Mouse (Mus musculus) embryo, embryonic 10 days (tissue): Measurements from ENCODE around the gene N4bp1.

Experiments used
- DNase-seq: peaks from one replicate; pipeline ENCODE4 v3.0.0-alpha.2; 2015; ENCODE audit warnings: low spot score

Gene N4bp1

DNA sequence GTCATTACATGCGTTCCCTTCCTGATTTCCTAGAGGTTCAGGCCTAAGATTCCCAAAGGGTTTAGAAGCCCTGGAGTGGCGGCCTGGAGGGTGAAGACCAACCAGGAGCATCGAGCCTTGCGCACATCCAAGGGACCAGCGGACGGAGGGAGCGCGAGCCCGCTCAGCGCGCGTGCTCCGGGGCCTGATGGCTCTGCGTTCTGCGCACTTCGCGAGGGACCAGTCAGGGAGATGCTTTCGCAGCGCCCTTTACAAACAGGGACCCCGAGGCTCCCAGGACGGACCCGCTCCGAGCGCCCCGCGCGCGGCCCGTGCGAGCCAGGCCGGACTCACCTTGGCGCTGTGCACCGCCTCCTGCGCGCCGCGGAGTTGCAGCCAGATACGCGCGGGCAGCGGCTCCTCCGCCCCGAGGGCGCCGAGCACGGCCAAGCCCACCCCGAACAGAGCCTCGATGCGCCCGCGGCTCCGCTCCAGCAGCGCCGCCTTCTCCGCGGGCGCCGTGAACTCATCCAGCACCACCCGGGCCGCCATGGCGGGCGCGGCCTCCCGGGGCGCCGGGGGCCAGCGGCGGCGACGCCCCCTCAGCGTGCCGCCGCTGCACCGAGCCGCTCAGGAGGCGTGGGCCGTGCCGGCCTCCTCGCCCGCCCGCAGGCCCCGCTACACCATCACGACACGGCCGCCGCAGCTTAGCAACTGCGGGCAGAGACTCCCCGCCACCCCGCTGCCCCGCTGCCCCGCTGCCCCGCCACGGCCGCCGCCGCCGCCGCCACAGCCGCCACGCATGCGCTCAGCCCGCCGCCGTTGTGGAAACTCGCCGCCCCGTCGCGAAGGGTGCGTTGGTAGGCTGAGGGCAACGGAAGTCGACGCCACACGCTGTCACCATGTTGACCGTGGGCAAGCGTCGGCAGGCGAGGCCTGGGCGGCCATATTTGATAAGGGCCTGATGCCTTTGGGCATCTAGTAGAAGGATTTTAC lies at the start of gene N4bp1:
Gene N4bp1 (minus strand): TSS at position 770 of the 975 bp plus-strand sequence.
- peak; percentile 98 for DNase-seq

DNA sequence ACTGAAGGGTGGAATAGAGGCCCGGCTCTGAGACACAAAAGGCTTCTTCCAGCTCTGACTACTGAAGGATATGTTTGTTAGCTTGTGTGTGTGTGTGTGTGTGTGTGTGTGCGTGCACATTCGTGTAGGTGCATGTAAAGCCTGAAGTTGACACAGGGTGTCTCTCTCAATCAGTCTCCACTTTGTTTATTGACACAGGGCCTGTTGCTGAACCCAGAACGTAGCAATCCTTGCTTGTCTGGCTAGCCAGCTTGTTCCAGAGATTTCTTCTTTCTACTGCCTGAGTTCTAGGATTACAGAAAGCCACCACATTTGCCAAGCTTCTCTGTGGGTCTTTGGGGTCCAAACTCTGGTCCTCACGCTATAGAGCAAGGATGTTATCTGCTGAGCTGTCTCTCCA lies 49.8 kb upstream of the N4bp1 start:
- DNase-seq = peak; percentile 15

DNA sequence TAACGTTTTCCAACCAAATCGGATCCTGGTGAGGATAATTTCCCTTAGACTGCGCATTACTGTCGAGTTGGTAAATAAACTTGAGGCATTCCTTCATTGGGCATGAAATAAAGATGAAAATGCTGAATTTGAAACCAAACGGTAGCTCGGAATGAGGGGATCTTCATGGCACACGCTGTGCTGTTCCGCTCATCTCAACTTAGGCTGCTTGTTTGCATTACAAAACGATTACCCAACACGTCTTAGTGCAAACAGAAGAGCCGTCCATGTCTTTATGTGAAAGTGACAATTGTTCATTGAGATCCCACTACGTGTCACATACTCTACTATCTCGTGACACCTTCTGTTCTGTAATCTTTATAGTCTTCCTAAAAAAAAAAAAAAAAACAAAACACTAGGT lies 49.3 kb upstream of the N4bp1 start:
- DNase-seq = no peak

DNA sequence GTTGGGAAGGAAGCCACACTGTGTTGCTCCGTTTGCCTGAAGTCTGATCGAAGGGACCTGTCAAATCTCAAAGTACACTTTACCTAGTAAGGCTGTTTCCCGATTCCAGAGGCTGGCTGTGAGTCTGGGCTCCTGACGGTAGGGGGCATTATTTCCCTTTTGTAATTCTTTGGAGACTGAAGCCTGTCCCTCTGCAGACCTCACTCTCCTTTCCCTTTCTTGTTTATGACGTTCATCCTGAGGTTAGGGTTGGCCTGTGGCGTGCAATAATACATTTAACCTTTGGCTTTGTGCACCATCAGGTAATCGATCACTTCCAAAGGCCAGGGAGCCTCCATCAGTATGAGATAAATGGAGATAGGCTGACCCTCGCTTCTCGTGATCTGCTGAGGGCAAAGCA lies 48.8 kb upstream of the N4bp1 start:
- peak; percentile 84 for DNase-seq

DNA sequence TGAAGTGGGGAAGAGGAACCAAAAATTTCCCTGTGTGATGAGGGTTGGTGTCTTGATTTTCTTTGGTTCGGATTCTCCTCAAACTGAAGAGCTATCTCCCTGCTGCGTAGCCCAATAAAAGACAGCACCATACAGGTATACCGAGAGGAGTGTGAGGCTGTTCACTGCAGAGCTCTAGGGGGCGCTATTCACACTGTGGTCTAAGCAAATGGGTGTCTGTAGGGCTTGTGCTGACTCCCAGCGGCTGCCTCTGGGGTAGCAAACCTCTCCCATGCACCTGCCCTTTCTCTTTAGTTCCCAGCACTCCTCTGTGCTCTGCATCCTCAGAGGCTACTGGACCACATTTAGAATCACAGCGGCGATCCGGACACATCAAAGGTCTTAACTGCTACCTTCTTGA lies 41.2 kb upstream of the N4bp1 start:
- no peak for DNase-seq

DNA sequence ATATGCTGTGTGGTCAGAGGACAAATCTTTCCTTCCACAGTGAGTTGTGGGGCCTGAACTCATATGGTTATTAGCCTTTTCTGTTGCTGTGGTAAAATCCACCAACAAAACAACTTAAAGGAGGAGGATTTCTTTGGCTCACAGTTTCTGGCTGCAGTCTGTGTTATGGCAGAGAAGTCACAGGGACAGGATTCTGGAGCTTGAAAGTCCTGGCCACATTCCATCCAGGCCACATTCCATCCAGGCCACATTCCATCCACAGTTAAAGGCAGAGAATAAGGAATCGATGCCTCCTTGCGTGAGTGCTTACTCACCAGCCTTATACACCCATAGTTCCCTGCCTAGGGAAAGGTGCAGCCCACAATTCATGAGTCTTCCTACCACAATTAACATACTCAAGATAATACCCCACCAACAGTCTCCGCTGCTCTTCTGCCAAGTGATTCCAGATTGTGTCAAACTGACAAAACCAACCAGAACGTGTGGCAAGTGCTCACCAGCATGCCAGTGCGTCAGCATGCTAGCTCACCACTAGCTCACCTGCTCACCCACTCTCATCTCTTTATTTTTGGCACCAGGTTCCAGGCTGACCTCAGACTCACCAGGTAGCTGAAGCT lies 38.3 kb upstream of the N4bp1 start:
- no peak for DNase-seq

DNA sequence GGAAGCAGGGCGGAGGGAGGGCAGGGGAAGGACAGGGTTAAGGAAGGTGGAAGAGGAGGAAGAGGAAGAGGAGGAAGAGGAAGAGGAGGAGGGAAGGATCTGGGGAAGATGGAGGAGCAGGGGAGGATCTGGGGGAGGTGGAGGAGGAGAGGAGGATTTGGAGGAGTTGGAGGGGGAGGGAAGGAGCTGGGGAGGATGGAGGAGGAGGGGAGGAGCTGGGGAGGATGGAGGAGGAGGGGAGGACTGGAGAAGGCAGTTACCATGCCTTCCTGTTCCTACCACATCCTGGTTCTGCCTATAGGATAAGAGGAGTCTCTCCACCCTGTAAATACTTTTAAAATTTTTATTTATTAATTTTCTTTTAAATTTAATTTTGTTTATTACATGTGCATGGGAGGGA lies 37.6 kb upstream of the N4bp1 start:
- no peak for DNase-seq

DNA sequence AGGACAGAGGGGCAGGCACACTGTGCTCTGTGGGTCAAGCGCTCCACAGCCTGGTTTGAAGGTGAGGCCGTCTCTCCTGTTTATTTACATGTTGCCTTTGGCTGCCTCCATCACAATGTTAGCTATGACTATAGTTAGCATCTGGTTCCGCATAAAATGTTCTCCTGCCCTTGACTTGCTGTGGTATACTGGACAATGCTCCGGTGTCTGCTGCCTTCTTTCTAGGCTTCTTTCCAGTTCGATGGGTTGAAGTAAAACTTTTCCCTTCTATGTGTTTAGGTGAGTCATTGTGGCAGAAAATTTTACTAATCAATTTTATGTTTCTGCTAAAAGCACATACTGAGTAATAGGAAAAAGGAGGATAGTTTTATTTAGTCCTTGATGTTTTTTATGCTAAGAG lies 37.1 kb upstream of the N4bp1 start:
- DNase-seq = no peak

DNA sequence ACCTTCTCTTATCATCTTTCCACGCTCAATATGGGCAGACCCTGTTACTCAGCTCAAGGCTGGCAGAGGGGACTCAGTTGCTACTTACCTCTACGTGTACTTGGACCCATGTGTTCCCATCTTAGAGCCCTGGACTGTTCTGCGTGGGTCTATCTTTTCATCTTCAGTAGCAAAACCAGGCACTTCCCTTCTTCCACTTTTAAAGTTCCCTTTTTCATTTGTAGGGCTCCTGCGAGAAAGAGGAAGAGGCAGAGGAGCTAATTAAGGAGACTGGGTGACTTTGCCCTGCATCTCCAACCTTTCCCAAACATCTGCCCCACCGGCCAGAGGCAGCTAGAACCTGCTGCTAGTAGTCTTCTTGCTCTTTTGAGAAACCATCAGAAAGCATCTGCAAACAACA lies 35.9 kb upstream of the N4bp1 start:
- DNase-seq = no peak

DNA sequence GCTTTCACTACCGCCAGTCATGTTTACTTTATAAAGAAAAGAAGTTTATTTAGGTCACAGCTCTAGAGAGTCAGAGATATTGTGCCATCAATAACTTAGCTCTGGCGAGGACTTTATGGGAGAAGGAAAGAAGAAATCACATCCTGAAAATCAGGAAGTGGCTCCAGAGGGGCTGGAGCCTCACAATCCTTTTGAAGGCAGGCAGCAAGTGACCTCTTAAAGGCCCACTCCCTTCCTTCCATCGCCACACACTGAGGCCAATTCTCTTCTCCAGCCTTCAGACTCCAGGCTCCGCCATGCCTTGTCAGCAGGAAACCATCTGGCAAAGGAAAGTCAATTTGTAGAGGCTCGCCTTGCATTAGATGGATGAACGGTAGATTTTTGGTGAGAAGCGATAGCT lies 35.4 kb upstream of the N4bp1 start:
- DNase-seq = no peak

DNA sequence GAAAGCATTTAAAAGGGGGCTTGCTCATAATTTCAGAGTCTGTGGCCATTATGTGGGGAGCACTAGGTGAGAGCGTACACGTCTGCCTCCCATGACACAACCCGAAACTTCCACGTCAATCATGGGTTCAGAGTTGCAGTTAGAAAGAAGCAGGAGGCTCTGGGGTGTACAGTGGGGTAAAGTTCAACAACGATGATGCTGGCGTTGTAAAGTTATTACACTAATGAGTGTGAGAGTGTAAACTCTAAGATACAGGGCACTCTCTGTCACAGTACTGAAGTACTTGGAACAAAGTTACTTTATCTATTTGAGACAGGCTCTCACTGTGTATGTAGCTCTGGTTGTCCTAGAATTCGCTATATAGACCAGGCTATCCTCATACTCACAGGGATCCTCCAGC lies 35.0 kb upstream of the N4bp1 start:
- DNase-seq = no peak

DNA sequence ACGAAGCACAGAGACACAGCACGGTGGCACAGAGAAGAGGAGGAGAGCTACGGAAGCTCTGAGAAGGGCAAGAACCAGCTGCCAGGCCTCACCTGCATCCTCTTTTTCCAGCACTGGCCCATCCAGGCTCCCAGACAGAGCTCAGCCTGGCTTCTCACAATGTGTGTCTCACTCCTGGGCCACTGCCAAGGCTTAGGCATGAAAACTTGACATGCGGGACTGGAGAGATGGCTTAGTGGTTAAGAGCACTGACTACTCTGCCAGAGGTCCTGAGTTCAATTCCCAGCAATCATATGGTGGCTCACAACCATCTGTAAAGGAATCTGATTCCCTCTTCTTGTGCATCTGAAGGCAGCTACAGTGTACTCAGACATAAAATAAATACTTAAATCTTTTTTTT lies 34.2 kb upstream of the N4bp1 start:
- DNase-seq = no peak

DNA sequence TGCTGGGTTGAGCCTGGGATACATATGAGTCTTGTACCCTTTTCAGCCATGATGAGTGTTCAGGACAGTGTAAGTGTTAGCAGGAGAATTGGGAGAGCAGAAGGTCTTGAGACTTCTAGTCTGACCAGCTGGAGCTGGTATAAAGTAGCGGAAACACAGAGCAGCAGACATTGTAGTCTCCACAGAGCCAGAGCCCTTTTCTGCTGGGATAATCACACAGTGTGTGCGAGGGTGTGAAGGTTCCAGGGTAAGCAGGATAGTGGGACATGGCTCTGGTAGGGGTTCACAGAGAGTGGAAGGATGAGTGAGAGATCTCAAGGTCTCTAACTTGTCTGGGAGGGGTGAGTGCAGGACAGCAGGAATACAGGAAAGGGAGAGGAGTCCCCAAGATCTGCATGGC lies 33.0 kb upstream of the N4bp1 start:
- DNase-seq = no peak

DNA sequence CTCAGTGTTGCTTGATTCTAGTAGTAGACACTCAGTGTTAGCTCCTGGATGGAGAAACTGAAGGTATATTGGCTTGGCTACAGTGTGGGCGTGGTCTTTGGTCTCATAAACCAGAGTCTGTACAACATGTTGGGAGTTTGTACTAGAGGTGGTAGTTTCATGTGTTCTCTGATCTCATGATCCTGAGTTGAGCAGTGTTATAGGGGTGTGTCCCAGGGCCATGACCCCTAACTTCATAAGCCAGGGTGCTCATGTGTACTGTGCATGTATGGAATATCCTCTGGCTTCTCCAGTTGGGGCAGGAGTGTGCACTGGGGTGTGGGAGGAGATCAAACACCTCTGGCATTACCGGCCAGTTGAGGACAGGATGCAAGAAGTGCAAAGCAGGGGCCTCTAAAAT lies 32.6 kb upstream of the N4bp1 start:
- DNase-seq = no peak

DNA sequence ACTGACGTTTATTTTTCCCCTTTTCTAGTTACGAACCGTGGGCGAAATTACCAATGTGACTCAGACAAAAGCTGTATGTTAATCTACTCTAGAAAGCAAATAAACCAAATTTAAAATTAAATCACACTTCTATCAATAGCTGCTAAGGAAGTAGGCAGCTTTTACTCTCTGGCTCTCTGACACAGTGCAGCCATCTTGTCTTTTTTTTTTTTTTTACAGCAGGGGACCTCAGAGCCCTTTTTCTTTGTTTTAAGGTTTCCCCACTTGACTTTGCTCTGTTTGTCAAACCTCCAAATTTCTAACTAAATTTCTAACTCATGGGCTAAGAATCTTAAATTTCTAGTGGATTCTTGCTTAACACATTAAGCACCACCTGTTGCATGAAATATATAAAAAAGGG lies 31.3 kb upstream of the N4bp1 start:
- no peak for DNase-seq

DNA sequence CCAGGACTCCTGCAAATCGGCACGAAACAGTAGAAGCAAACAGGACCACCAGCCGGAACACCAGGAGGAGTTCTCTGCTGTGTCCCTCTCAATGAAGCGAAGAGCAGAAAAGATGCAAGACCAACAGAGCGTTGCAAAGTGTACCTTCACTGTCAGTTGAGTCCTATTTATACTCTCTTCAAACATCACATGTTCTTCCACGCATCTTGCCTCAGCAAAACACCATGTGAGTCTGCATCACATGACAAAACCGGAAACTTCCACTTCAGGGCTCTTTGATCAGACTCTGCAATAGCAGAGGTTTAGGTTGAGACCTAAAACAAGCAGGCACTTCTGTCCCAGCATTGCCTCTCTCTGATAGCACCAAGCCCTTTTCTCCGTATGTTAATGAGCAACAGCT lies 26.1 kb upstream of the N4bp1 start:
- DNase-seq = no peak

DNA sequence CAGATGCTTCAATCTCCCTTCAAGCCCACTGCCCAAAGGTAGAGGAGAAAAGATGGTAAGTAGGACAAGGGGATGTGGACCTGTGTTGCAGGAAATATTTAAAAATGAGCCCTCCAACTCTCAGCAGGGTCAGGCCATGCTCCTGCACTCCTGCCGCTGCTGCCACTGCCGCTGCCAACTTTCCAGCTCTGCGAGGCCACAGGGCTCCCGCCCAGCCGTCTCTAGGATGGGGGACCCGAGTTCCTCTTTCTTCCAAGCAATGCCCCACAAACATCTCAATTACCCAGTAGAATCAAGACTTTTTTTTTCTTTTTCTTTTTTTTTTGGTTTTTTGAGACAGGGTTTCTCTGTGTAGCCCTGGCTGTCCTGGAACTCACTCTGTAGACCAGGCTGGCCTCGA lies 25.2 kb upstream of the N4bp1 start:
- DNase-seq = no peak

DNA sequence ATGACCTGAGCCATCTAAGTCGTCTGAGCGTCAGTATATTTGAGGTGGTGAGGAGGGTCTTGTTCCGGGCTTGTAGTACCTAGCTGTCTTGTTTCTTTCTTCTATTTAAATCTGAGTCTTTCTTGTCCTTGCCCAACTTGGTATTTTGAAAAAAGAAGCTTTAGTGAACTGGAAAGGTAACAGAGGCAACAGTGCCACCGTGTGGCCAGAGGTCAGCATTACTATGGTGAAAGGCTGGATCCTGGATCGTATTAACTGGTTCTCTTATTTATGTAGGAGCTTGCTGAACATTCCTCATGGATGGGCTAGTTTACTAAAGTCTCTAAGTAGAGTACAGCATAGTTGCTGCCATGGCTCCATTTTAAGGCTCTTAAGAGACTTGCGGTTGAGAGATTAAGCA lies 23.5 kb upstream of the N4bp1 start:
- peak; percentile 90 for DNase-seq

DNA sequence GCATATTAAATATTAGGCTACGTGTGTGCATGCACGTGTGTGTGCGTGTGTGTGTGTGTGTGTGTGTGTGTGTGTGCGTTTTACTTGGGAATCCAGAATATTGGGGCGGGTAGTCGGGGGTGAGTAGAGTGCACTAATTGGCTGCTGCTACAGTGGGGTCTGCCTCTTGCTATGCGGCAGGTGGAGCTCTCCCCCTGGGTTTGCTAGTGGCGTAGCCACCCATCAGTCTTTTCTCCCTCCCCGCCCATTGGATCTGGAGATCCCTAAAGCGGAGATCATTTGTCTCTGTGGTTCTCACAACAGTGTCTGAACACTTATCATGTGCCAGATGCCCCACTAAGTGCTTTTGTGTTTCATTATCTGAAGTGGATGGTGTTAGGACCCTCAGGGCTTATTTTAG lies 19.9 kb upstream of the N4bp1 start:
- DNase-seq = no peak

DNA sequence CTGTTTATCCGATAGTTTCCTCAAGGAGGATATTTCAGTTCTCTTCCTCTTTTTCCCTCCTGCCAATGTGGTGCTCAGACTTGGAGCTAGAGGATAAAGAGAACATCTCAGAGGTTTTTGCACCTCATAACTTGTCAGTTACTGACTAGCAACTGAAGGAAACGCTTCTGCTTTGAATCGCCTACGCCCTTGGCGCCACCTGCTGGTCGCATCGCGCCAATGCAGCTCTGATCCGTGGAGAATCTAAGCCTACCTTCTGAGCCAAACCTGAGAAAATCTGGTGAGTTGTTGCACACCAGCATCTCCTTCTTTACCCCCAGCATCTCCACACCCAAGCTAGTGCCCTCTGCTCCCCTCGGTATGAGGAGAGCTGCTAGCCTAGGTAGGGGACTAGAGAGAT lies 18.0 kb upstream of the N4bp1 start:
- DNase-seq = peak; percentile 91

DNA sequence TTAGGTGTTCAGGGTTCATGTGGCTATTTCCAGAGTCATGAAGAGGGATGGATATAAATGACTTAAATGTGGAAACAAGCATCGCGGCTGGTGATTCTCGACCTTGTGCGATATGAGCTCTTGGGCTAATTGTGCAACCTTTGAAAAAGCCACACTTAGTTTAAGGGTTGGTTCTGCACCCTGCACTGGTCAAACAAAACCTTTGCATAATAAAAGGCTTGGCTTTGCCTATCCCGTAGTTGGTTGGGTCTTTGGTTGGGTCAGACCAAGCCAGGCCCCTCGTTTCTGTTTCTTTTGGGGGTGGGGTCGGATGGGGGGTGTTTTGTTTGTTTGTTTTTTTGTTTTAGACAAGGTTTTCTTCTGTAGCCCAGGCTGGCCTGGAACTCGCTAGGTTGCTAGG lies 17.6 kb upstream of the N4bp1 start:
- DNase-seq = no peak

DNA sequence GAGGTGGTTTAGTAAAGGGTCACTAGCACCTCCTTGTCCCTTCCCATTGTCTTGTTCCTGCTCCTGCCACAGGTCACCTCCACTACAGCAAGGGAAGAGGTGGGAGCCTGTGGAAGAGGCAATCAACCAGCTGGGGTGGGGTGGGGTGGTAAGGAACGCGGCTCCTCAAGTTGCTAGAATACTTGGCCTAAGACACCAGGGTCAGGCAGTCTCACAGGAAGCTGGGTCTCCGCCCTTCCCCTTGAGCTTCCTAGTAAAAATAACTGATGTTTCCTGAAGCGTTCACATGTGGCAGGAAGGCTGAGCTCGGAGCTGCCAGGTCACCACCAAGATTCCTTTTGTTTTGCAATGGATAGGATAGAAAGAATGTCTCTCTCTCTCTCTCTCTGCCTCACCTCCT lies 16.9 kb upstream of the N4bp1 start:
- DNase-seq = peak; percentile 30

DNA sequence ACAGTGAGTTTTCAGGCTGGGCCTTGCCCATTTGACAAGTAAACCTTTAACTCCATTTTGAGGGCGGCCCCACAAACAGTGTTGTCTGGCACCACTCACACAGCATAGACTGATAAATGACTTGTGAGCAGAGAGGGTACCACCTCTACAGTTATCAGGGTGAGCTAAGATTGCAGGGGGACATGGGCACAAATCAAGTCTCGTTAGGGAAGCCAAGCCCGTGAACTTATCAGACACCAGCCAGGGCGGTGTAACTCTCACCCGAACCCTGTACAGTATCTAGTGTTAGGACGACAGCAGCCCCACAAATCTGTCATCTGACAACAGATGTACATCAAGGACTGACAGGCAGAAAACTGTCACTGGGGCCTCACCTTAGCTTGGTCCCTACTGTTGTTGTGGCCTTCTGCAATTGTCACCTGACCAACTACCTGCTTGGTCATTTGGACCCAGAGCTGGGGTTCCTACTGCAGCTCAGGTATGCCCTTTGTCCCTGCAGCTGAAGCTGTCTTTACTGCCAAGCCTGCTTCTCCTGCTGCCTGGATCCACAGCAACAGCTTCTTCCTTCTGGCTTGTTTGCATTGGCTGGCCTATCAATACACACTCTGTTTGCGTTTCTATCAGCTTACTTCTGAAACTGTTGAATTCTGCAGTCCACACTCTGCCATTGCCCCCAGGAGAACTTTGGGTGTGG lies 12.8 kb upstream of the N4bp1 start:
- DNase-seq = no peak
